Mouse (Mus musculus): Measurements from ENCODE around the gene Irf7. TPM values are rescaled to one million over a fixed set of nuclear protein-coding genes. Genes with fewer than 3 reads are reported as not detected.

The Irf7 gene
- 100 to 1,000 TPM; 105 to 126 TPM for polyA plus RNA-seq (2017; shearing (Covaris generic))

DNA sequence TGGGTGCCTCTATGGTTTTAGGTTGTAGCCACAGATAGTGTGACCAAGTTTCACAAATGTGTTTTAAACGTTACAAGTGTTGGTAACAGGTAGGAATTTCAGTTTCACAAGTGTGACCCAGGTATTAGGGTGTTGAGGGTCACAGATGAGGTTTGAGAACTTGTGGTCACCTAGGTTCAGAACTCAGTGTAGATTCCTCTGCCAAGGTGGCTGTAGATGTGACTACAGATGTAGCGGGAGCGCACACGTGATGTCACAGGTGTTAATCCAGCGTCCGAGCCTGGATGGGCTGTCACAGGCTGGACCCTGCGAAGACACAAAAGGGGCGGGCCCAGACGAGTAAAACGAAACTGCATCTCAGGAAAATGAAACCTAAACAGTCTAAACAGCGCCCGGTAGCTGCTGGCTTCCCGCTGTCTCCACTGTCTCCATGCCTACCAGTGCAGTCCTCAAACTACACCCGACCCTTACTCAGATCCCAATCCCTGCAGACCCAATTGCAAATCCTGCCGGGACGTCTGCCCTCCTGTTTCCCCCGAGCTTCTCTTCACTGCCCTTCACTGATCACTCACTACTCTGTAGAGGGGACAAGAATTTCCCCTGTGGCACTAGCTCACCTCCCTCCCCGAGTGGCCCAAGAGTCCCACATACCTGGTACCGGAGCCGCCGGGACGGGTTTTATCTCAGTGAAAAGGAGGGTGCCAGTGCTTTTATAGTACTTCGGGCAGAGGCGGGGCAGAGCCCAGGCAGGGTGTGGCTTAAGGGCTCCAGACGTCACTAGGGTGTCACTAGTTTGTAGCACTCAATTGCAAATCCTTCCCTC lies at the start of gene Irf7:
Gene Irf7 (minus strand): TSS at position 743 of the 823 bp plus-strand sequence.

DNA sequence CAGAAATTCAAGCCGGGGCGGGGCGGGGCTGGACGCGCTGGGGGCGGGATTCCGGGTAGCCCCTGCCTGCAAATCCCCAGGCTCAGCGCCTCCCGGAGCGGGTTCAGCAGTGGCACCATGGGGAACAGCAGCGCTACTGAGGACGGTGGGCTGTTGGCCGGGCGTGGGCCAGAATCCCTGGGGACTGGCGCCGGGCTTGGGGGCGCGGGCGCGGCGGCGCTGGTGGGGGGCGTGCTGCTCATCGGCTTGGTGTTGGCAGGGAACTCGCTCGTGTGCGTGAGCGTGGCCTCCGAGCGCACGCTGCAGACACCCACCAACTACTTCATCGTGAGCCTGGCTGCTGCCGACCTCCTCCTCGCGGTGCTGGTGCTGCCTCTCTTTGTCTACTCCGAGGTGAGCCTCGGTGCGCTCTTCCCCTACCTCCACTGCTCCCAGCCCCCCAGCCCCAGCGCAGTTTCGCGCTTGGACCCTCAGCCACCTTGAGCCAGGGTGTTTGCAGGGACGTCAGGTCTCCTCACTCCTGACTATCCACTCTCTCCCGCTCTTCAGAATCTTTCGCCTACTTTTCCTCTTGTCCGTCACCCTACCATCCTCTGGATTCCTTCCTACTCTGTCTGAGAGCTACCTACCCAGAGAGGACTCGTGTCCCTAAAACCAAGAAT lies 25.8 kb upstream of the Irf7 start, which contains the start of gene Drd4:
Gene Drd4 (plus strand): TSS at position 86 of the 662 bp plus-strand sequence.

DNA sequence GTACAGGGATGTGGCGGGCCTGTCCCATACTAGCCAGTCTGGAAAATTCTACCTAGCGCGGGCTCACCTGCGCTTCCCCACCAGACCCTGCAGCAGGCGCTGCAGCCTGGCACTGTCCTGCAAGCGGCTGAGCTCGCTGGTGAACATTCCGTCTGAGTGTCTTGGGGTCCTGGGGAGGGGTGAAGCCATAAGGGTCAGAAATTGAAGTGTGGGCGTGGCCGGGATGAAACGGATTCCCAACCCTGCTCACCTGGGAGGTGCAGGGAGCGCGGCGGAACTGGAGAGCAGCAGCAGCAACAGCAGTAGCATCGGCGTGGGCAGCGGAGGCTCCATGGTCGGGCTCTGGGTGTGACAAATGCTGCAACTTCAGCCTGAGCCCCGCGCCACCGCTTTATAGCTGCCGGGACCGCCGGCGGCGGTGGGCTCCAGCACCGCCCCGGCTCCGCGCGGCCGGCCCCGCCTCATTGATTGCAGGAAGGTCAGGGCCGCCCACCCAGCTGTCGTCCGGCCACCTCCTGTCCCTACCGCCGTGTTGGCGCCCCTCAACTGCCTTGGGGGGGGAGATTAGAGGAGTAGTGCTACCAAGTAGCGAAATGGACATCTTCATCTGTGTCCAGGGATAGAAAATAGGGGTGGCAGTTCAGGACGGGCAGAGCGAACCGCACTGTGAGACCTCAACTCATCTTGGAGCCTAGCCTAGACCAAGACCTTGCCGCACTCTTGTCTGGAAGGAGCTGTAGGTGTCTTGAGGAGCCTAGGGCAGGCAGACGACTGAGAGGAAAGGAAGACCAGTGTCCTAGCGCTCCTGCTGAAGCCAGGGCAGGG lies 12.7 kb upstream of the Irf7 start, which contains the start of gene Sct:
Gene Sct (minus strand): TSS at position 368 of the 825 bp plus-strand sequence.

DNA sequence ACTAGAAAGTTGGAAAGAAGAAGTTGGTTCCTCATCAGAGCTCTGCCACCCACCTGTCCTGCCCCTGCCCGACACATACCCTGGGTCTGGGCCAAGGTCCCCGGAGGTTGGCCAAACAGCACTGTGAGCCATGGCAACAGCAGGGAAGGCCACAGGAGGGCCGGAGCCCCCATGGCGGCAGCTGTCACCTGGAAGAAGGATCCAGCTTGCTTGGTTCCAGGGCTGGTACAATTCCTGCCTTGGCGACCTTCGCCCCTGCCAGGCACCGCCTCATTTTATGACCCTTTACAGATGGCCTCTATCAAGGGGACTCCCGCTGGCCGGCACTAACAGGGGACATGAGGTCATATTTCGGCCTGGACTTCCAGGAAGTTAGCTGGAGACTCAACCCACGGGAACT lies 10.3 kb upstream of the Irf7 start, which contains the start of gene Cdhr5:
Gene Cdhr5 (minus strand): TSS at position 241 of the 400 bp plus-strand sequence.

DNA sequence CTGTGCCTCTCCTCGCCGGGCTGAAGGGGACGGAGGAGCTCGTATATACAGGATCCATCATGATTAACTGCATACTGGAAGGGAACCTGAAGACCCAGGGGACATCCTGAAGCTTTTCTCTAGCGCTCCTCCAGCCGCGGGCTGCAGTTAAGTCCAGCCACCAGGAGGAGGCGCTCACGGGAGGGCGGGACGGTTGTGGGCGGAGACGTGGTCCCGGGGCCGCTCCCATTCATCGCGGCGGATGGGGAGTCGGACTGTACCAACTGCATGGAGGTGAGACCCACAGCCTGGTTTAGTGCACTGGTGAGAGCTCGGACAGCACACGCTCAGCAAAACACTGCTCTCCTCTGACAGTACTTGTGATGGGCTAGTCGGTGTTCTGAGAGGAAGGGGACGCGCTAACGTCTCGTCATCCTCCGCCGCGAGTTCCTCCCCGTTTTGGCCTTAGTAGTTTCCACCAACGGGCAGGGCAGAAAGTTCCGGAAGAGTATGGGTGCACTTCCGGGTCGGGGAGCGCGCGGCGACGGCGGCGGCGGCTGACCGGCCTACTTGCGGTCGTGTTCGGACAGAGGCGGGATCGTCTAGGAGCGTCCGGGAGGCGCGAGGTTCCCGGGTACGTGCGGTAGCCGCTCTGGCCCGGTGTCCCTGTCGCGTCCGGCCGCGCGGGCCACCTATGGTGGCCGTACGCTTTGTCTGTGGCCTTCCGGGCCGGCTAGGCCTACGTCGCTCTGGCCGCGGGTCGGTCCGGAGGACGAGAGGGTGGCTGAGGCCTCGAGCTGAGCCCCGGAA lies 37.8 kb downstream of the Irf7 start, which contains the start of gene Phrf1:
Gene Phrf1 (plus strand): TSS at position 506 of the 789 bp plus-strand sequence.

DNA sequence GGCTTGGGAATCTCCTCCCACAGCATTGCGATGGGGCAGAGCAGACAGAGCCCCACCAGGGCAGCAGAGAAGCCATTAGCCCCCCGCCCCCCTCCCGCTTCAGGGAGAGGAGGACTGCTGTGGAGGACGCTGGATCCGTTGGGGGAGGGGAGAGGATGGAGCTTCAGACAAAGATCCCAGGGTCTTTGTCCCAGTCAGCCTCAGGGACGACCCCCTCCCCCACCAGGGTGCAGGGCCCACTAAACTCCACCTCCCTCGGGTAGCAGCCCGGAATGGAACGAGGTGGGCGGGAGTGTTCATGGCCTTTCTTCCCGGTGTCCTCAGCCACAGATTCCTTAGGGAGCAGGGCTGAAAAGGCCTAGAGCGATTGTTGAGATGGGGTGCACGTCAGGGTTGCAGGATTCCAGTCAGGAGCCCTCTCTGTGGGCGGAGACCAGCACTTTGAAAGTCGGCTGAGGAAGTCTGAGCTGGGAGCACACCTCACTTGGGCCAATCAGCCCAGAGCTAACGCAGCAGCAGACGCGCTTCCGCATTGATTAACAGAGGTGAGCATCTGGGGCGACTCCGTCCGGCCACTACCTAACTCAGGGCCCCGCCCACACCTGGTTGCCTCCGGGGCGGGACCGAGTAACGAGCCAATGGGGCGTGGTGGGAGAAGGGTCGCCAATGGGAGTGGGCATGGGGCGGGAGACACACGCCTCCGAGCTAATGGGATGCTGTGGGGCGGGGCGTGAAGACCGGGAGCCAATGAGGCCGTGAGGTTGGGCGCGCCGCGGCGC lies 51.0 kb downstream of the Irf7 start, which contains the start of gene Rassf7:
Gene Rassf7 (plus strand): TSS at position 760 of the 779 bp plus-strand sequence.

DNA sequence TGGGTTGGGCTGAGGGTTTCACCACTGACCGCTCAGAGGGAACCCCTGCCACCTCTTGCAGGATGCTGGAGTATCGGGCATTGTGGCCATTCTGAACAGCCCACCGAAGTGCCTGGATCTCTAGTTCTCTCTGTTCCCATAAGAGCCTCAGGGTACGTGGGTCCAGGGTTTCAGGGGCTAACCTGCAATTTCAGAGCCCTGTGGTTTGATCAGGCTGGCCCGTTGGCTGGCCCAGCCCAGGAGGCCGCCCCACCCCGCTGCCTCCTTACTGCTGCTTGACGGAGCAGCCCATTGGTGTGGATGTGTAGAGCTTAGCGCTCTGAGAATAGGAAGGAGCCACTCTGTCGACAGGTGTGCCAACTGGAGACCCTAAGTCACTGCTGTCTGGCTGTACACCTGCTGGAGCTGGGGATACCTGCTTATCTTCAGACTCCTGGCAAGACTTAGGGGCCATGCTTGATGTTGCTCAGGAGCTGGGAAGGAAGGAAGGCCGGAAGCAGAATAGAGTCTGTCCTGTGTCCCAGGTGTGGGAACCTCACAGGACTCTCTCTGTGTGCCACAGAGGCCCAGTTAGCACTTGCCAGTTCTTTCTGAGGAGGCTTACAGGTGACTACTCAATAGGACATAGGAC lies 52.6 kb downstream of the Irf7 start, which contains the start of gene Lmntd2:
Gene Lmntd2 (minus strand): TSS at position 476 of the 631 bp plus-strand sequence.

Other genes with a start within 250 kb of the Irf7 start
- gene Ifitm6, start 248.6 kb downstream of the Irf7 start, polyA plus RNA-seq (2017; shearing (Covaris generic)), result 1 to 10 TPM in 1 of 2 experiments, under 1 TPM in 1; 0.75 to 1.2 TPM
- not detected for gene Gm17387, start 237.3 kb downstream of the Irf7 start, polyA plus RNA-seq (2017; shearing (Covaris generic))
- 10 to 100 TPM in 1 of 2 experiments, 1 to 10 TPM in 1; 9.9 to 21.4 TPM for gene B4galnt4, start 205.4 kb downstream of the Irf7 start, polyA plus RNA-seq (2017; shearing (Covaris generic))
- 100 to 1,000 TPM; 238 to 385 TPM for gene Pkp3, start 188.3 kb downstream of the Irf7 start, polyA plus RNA-seq (2017; shearing (Covaris generic))
- 100 to 1,000 TPM; 176 to 187 TPM for gene Sigirr, start 165.9 kb downstream of the Irf7 start, polyA plus RNA-seq (2017; shearing (Covaris generic))
- gene Ano9, start 148.7 kb downstream of the Irf7 start, polyA plus RNA-seq (2017; shearing (Covaris generic)), result not detected
- 10 to 100 TPM; 17.3 to 22.2 TPM for gene Ptdss2, start 144.1 kb downstream of the Irf7 start, polyA plus RNA-seq (2017; shearing (Covaris generic))
- gene Rnh1, start 93.6 kb downstream of the Irf7 start, polyA plus RNA-seq (2017; shearing (Covaris generic)), result 100 to 1,000 TPM; 107 to 150 TPM
- gene Hras, start 72.5 kb downstream of the Irf7 start, polyA plus RNA-seq (2017; shearing (Covaris generic)), result 10 to 100 TPM; 56.0 to 61.9 TPM
- 1 to 10 TPM; 2.2 to 5.0 TPM for gene Lrrc56, start 72.3 kb downstream of the Irf7 start, polyA plus RNA-seq (2017; shearing (Covaris generic))
- 1 to 10 TPM; 8.3 to 9.9 TPM for gene Lmntd2, start 52.4 kb downstream of the Irf7 start, polyA plus RNA-seq (2017; shearing (Covaris generic))
- 10 to 100 TPM; 18.6 to 23.4 TPM for gene Rassf7, start 50.6 kb downstream of the Irf7 start, polyA plus RNA-seq (2017; shearing (Covaris generic))
- 10 to 100 TPM; 55.5 to 85.8 TPM for gene Phrf1, start 37.7 kb downstream of the Irf7 start, polyA plus RNA-seq (2017; shearing (Covaris generic))
- gene Cdhr5, start 10.3 kb upstream of the Irf7 start, polyA plus RNA-seq (2017; shearing (Covaris generic)), result under 1 TPM in 1 of 2 experiments, not detected in 1; 0.07 TPM
- gene Sct, start 12.7 kb upstream of the Irf7 start, polyA plus RNA-seq (2017; shearing (Covaris generic)), result not detected
- under 1 TPM in 1 of 2 experiments, not detected in 1; 0.06 TPM for gene Drd4, start 25.5 kb upstream of the Irf7 start, polyA plus RNA-seq (2017; shearing (Covaris generic))
- gene Deaf1, start 61.2 kb upstream of the Irf7 start, polyA plus RNA-seq (2017; shearing (Covaris generic)), result 10 to 100 TPM; 48.0 to 58.2 TPM
- gene Tmem80, start 61.3 kb upstream of the Irf7 start, polyA plus RNA-seq (2017; shearing (Covaris generic)), result 10 to 100 TPM; 37.5 to 40.6 TPM
- under 1 TPM in 1 of 2 experiments, not detected in 1; 0.09 TPM for gene Eps8l2, start 72.4 kb upstream of the Irf7 start, polyA plus RNA-seq (2017; shearing (Covaris generic))
- gene Taldo1, start 125.7 kb upstream of the Irf7 start, polyA plus RNA-seq (2017; shearing (Covaris generic)), result 100 to 1,000 TPM; 342 to 415 TPM
- 10 to 100 TPM; 72.8 to 73.0 TPM for gene Gatd1, start 147.7 kb upstream of the Irf7 start, polyA plus RNA-seq (2017; shearing (Covaris generic))
- gene Cend1, start 163.0 kb upstream of the Irf7 start, polyA plus RNA-seq (2017; shearing (Covaris generic)), result under 1 TPM; 0.39 to 0.96 TPM
- 10 to 100 TPM; 56.7 to 57.4 TPM for gene Slc25a22, start 171.4 kb upstream of the Irf7 start, polyA plus RNA-seq (2017; shearing (Covaris generic))
- gene Pidd1, start 177.5 kb upstream of the Irf7 start, polyA plus RNA-seq (2017; shearing (Covaris generic)), result 10 to 100 TPM; 10.4 to 10.6 TPM
- gene Rplp2, start 180.9 kb upstream of the Irf7 start, polyA plus RNA-seq (2017; shearing (Covaris generic)), result 1,000 to 10,000 TPM; 1,171 to 2,116 TPM
- 10 to 100 TPM; 88.2 to 90.1 TPM for gene Pnpla2, start 188.7 kb upstream of the Irf7 start, polyA plus RNA-seq (2017; shearing (Covaris generic))
- under 1 TPM in 1 of 2 experiments, not detected in 1; 0.59 TPM for gene Cracr2b, start 194.6 kb upstream of the Irf7 start, polyA plus RNA-seq (2017; shearing (Covaris generic))
- 10 to 100 TPM in 1 of 2 experiments, 1 to 10 TPM in 1; 6.6 to 10.4 TPM for gene Cd151, start 200.9 kb upstream of the Irf7 start, polyA plus RNA-seq (2017; shearing (Covaris generic))
- gene Polr2l, start 208.7 kb upstream of the Irf7 start, polyA plus RNA-seq (2017; shearing (Covaris generic)), result 10 to 100 TPM; 33.5 to 36.8 TPM
- 1 to 10 TPM; 2.9 to 3.2 TPM for gene Tspan4, start 208.8 kb upstream of the Irf7 start, polyA plus RNA-seq (2017; shearing (Covaris generic))

All from activated CD4-positive, CD25-positive, alpha-beta regulatory T cell (primary cell).